In genomic region chr4:95233034-95233433, GRCm38 (mm10) we compare ENCODE assay signal across 22 mouse cellular contexts.
DNase-seq lines count a peak whose midpoint lies in the region; TF ChIP-seq lines count a peak whose summit lies in the region.
"Had no signal": no experiment of that assay in that cellular context is flagged by ENCODE, and none has a peak within 500 bp of the region (broad histone marks: within the 10 kb centered on the region; RNA-seq: fewer than 3 reads in every experiment).

No protein-coding gene starts in this region.

- DNase-seq in gastrocnemius, adult 2 months: peak; percentile 20
- DNase-seq in gastrocnemius, postnatal 14 days: no peak
- DNase-seq in kidney, adult 9 months: peak; percentile 22
- DNase-seq in kidney, adult 11 months: no peak
- peak; percentile 9 for DNase-seq in lung, postnatal 25 days (ENCODE audit: low spot score)
- no peak for DNase-seq in lung, postnatal 14 days
- no peak for DNase-seq in right cerebral cortex, adult 18-20 months
- DNase-seq: cerebellum, adult 8-10 months; cerebellum, postnatal 25 days; forebrain, postnatal 0 days; heart, postnatal 14 days; layer of hippocampus, adult 9-11 months; lung, postnatal 10 days had no signal

- intact Hi-C loops in gastrocnemius, adult 2 months (cut with DNase I): no loop called here
- intact Hi-C loops in gastrocnemius, postnatal 14 days (cut with DNase I; ENCODE audit: low total_unique reads): no loop called here

- TF ChIP-seq CTCF in gastrocnemius, adult 2 months (IDR thresholded peaks at IDR 0.05): no peak

- H3K4me3 ChIP-seq in gastrocnemius, adult 2 months: no peak overlapping the region
- H3K4me3 ChIP-seq: embryonic facial prominence, embryonic 10.5 days; embryonic facial prominence, embryonic 15.5 days; forebrain, embryonic 12.5 days; limb, embryonic 12.5 days; megakaryocyte, embryonic 14.5 days; midbrain, embryonic 12.5 days; myocyte; neural tube, embryonic 12.5 days had no signal

- H3K27ac ChIP-seq in gastrocnemius, adult 2 months: peak overlapping the region; percentile 50
- H3K27ac ChIP-seq: embryonic facial prominence, embryonic 10.5 days; embryonic facial prominence, embryonic 15.5 days; forebrain, embryonic 12.5 days; kidney, postnatal 0 days; limb, embryonic 12.5 days; midbrain, embryonic 12.5 days; neural tube, embryonic 12.5 days had no signal

Comparison
In these comparisons a context has a peak if more than half of its experiments do, and no peak if none do; other contexts are left out.
1. DNase-seq: peak in gastrocnemius, adult 2 months (single experiment), kidney, adult 9 months (single experiment) and lung, postnatal 25 days (single experiment); none in gastrocnemius, postnatal 14 days (single experiment), kidney, adult 11 months (single experiment), lung, postnatal 14 days (single experiment) and right cerebral cortex, adult 18-20 months (single experiment).